Mouse (Mus musculus): ENCODE measurements around the gene Hspa14. TPM values are rescaled to one million over a fixed set of nuclear protein-coding genes. Genes with fewer than 3 reads are reported as not detected.

Gene Hspa14
- polyA plus RNA-seq (2015; fragmentation: Nextera tagmentation; extraction: Ambion mirVana): 31.2 and 34.1 TPM in 2 replicates

GRCm38 (mm10) chr2:3512552-3513454, at the start of gene Hspa14, which contains the start of the genes Gm45902 and Cdnf:
Gene Hspa14, minus strand, starts transcription at chr2:3512814.
Gene Gm45902, minus strand, starts transcription at chr2:3512790.
Gene Cdnf, plus strand, starts transcription at chr2:3513030.

DNA sequence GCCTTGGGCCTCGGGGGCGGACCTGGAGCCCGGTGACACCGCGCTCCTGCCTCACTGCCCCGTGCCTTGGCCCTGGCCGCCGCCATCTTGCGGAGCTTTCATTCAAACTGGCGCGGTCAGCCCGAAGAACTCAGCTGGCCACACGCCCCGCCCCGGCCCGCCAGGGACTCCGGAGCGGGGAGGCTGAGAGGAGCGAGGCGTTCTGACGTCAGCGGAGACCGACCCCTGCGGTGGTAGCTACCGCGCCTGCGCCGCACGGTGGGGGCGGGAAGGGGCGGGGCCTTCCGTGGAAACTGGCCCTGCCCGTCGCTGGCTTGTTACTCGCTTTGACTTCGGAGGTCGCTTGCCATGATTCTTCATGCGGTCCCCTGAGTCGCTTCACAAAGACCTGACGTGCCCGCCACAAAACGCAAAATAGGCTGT, 37.7 kb downstream of the Hspa14 start, which contains the start of gene Suv39h2:
TSS of gene Suv39h2 (minus strand) at position 171 of the 423 bp plus-strand sequence.

Other genes with a start within 250 kb of the Hspa14 start
- gene Nmt2, start 228.6 kb downstream of the Hspa14 start, polyA plus RNA-seq (2015; fragmentation: Nextera tagmentation; extraction: Ambion mirVana): 11.8 and 12.3 TPM in 2 replicates
- 11.2 and 11.4 TPM in 2 replicates for gene Rpp38, start 180.2 kb downstream of the Hspa14 start, polyA plus RNA-seq (2015; fragmentation: Nextera tagmentation; extraction: Ambion mirVana)
- 1.3 and 1.7 TPM in 2 replicates for gene Acbd7, start 176.6 kb downstream of the Hspa14 start, polyA plus RNA-seq (2015; fragmentation: Nextera tagmentation; extraction: Ambion mirVana)
- not detected in 2 replicates for gene Olah, start 115.6 kb downstream of the Hspa14 start, polyA plus RNA-seq (2015; fragmentation: Nextera tagmentation; extraction: Ambion mirVana)
- 0.39 TPM in 1 of 2 replicates, not detected in the other for gene Meig1, start 90.2 kb downstream of the Hspa14 start, polyA plus RNA-seq (2015; fragmentation: Nextera tagmentation; extraction: Ambion mirVana)
- 2.7 and 3.2 TPM in 2 replicates for gene Dclre1c, start 88.7 kb downstream of the Hspa14 start, polyA plus RNA-seq (2015; fragmentation: Nextera tagmentation; extraction: Ambion mirVana)
- 1.9 and 2.0 TPM in 2 replicates for gene Suv39h2, start 37.8 kb downstream of the Hspa14 start, polyA plus RNA-seq (2015; fragmentation: Nextera tagmentation; extraction: Ambion mirVana)
- gene Gm45902, start within 50 bp of the Hspa14 start, polyA plus RNA-seq (2015; fragmentation: Nextera tagmentation; extraction: Ambion mirVana): 1.4 and 1.5 TPM in 2 replicates
- gene Cdnf, start 216 bp upstream of the Hspa14 start, polyA plus RNA-seq (2015; fragmentation: Nextera tagmentation; extraction: Ambion mirVana): 1.9 and 2.2 TPM in 2 replicates
- gene Fam107b, start 57.7 kb upstream of the Hspa14 start, polyA plus RNA-seq (2015; fragmentation: Nextera tagmentation; extraction: Ambion mirVana): 9.0 and 10.6 TPM in 2 replicates